Mouse (Mus musculus) heart, embryonic 14.5 days (tissue): ENCODE measurements around the gene Tyro3. TPM values are rescaled to one million over a fixed set of nuclear protein-coding genes. Genes with fewer than 3 reads are reported as not detected.

ENCODE experiments used
- ATAC-seq: fragments of 200-750 bp; cut with Nextera tagmentation; 2 replicates; pipeline ENCODE4 v1.8.0; 2017; ENCODE audit warnings: low read depth, moderate TSS enrichment; ENCODE audit not compliant: insufficient number of reproducible peaks, insufficient read depth, low FRiP score
- H3K27ac ChIP-seq, 2 experiments: fragments of 200-500 bp in 1 of 2; fragments of 300-500 bp in 1 of 2; sonication (generic) in 1 of 2; replicated peaks in 1 of 2; 2 replicates each; pipeline ENCODE4 v1.5.1; 2012 to 2014; ENCODE audit warnings: low read depth in 2 of 2, low read length in 2 of 2, control low read depth in 1 of 2, mild to moderate bottlenecking in 1 of 2, mixed read lengths in 1 of 2; ENCODE audit not compliant: control insufficient read depth in 1 of 2, insufficient read depth in 1 of 2
- H3K27me3 ChIP-seq: fragments of 300-500 bp; sonication (generic); 2 replicates; pipeline ENCODE4 v1.6.1; 2014; ENCODE audit warnings: mild to moderate bottlenecking, low read length, control low read depth; ENCODE audit not compliant: control insufficient read depth, insufficient read depth
- H3K36me3 ChIP-seq: fragments of 300-500 bp; sonication (generic); 2 replicates; pipeline ENCODE4 v1.6.1; 2014; ENCODE audit warnings: mild to moderate bottlenecking, control low read depth, low read length, mixed read lengths; ENCODE audit not compliant: control insufficient read depth, insufficient read depth
- H3K4me1 ChIP-seq, 2 experiments: fragments of 200-500 bp in 1 of 2; fragments of 300-500 bp in 1 of 2; sonication (generic) in 1 of 2; 2 replicates each; pipeline ENCODE4 v1.6.1; 2012 to 2014; ENCODE audit warnings: low read length in 2 of 2, control low read depth in 1 of 2, mixed read lengths in 1 of 2; ENCODE audit not compliant: control insufficient read depth in 2 of 2, insufficient read depth in 2 of 2
- H3K4me2 ChIP-seq: fragments of 300-500 bp; sonication (generic); 2 replicates; pipeline ENCODE4 v1.6.1; 2014; ENCODE audit warnings: mild to moderate bottlenecking, low read length
- H3K4me3 ChIP-seq, 2 experiments: fragments of 200-500 bp in 1 of 2; fragments of 300-500 bp in 1 of 2; sonication (generic) in 1 of 2; 2 replicates each; pipeline ENCODE4 v1.5.1; 2012 to 2014; ENCODE audit warnings: low read length in 2 of 2, mild to moderate bottlenecking in 2 of 2, control low read depth in 1 of 2, low read depth in 1 of 2, moderate library complexity in 1 of 2; ENCODE audit not compliant: control insufficient read depth in 1 of 2, insufficient read depth in 1 of 2
- H3K9ac ChIP-seq: fragments of 300-500 bp; sonication (generic); 2 replicates; pipeline ENCODE4 v1.6.1; 2014; ENCODE audit warnings: mild to moderate bottlenecking, low read length
- H3K9me3 ChIP-seq: fragments of 300-500 bp; sonication (generic); 2 replicates; pipeline ENCODE4 v1.6.1; 2016; ENCODE audit warnings: low read length, control low read depth; ENCODE audit not compliant: control insufficient read depth
- WGBS: fragments of 180-500 bp; shearing (Covaris S2); extraction: QIAGEN DNeasy Blood & Tissue Kit; methylation state at CpG from one replicate; pipeline ENCODE4 v1.1.7; 2014; 5-methylcytosine and 5-hydroxymethylcytosine counted together
- polyA plus RNA-seq: library from polyadenylated mRNA; unstranded; fragments of >200 nt; fragmentation: Nextera tagmentation; extraction: Ambion mirVana; gene quantifications from 2 replicates; pipeline ENCODE4 v1.2.1, GENCODE M21; 2014

Gene Tyro3
- polyA plus RNA-seq, 1 experiment from 2014 or later: 6.6 TPM

DNA sequence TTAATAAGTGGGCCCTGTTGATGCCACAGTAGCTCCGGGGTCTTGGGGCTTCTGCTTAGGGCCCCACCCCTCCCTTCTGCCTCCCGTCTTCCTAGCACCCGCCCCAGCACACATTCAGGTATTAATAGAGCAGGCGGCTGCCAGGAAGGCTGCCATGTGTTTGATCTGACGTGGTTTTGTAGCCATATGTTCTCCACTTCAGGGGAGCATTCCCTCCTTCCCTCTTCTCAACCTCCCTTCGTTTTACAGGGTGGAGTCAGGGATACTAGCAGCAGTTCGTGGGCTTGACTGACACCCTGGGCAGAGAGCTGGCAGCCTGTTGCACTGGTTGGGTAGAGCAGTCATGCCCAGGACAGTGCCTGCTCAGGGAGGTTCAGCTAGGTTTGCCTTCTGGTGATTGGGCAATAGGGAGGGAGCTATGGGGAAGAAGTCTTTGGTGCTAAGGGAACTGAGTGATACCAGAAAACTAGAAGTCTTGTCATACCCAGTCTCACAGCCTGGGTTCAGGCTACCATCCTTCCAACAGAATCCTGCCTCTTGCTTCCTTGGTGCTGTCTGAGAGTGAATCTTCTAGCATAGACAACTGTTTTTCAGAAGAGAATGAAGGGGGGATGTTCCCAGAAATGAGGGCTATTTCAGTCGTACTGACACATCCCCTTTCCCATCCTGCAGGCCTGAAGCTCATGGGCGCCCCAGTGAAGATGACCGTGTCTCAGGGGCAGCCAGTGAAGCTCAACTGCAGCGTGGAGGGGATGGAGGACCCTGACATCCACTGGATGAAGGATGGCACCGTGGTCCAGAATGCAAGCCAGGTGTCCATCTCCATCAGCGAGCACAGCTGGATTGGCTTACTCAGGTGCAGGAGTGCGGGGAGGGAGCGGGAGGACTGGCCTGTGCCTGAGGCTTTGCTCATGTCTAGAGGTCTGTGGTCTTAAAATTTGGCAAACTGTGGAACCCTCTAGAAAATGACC is 3.6 kb downstream of the Tyro3 start:
- Histone ChIP-seq H3K4me3 (peak overlapping the region in 1 of 2 experiments; percentile 68; a peak in 1 of 4 replicates), H3K4me2 (peak overlapping the region; percentile 99), H3K9me3 (no peaks in the 10 kb centered on the region), H3K4me1 (peaks cover 34 to 46% of the 10 kb centered on the region in 2 experiments), H3K9ac (no peak overlapping the region), H3K36me3 (0 out of 2 replicates have a peak, but pooled peaks cover 4% of the 10 kb centered on the region), H3K27me3 (peaks cover 7% of the 10 kb centered on the region), H3K27ac (no peak overlapping the region)
- no peak for ATAC-seq
- WGBS: 56% methylated on average over 15 of the region's 15 CpGs

DNA sequence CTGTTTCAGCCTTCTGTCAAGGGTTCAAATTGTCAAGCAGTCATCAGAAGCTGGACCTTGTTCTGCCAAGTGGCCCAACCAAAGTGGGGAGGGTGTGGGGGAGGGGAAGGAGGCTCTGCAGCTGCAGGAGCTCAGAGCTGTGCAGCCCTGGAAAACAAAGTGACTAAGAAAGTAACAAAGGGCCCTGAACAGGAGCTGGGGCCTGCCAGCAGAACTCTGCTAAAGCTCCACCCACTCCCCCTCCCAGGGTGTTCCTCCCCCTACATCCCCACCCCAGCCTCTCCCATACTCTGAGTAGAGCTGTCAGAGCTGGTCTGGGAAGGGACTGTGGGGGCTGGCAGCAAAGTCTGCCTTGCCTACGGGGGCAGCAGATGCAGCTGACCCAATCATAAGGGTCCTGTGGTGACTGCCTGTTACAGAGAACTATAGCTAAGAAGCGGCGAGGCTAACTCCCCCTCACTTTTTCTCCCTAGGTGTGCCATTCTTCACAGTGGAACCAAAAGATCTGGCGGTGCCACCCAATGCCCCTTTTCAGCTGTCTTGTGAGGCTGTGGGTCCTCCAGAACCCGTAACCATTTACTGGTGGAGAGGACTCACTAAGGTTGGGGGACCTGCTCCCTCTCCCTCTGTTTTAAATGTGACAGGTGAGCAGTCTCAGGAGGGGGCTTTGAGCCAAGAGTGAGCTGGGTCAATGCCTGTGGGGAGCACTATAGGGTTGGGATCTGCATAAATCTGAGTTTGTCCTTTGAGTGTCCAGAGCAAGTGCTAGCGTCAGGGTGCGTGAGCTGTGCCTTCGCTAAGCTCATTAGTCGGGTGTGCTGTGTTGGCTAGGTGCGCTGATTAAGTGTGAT is 5.5 kb downstream of the Tyro3 start:
- 0 out of 2 replicates have a peak overlapping the region, but pooled peaks have one; percentile 1 for H3K9ac ChIP-seq
- 60% methylated on average over 10 of the region's 10 CpGs for WGBS
- 0 out of 2 replicates have a peak, but pooled peaks cover 4% of the 10 kb centered on the region for H3K36me3 ChIP-seq
- no peak overlapping the region for H3K4me2 ChIP-seq
- ATAC-seq: no peak
- no peaks in the 10 kb centered on the region for H3K27me3 ChIP-seq
- H3K4me1 ChIP-seq: peaks cover 32 to 38% of the 10 kb centered on the region in 2 experiments
- H3K9me3 ChIP-seq: no peaks in the 10 kb centered on the region
- no peak overlapping the region for H3K27ac ChIP-seq
- no peak overlapping the region for H3K4me3 ChIP-seq

GRCm38 (mm10) chr2:119803618-119804274 is 6.2 kb downstream of the Tyro3 start:
- 40% methylated on average over 6 of the region's 6 CpGs for WGBS
- H3K9ac ChIP-seq: 0 out of 2 replicates have a peak overlapping the region, but pooled peaks have one; percentile 1

DNA sequence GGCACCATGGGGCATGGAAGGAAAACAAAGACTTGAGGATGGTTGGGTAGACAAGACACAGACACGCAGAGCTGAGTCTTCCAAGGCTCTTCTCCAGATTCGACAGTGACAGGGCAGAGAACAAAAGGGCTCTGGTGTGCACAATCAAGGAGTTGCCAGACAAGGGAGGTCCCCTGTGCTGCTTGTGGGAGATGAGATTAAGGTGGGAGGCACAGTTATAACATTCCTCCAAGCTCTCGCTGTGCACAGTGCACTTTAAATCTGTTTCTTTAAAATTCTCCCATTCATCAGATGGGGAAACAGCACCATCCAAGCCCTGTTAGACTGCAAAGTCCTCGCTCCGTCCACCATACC is 6.7 kb downstream of the Tyro3 start:
- Histone ChIP-seq H3K27me3 (no peaks in the 10 kb centered on the region), H3K4me3 (no peak overlapping the region)

More at GRCm38 (mm10) chr2:119803618-119804274, 6.2 kb downstream of the Tyro3 start:
- no peaks in the 10 kb centered on the region for H3K27me3 ChIP-seq
- ATAC-seq: no peak
- H3K4me3 ChIP-seq: no peak overlapping the region
- no peak overlapping the region for H3K27ac ChIP-seq
- H3K9me3 ChIP-seq: no peaks in the 10 kb centered on the region
- 0 out of 2 replicates have a peak, but pooled peaks cover 4% of the 10 kb centered on the region for H3K36me3 ChIP-seq
- H3K4me1 ChIP-seq: peaks cover 34 to 40% of the 10 kb centered on the region in 2 experiments
- no peak overlapping the region for H3K4me2 ChIP-seq

GRCm38 (mm10) chr2:119804776-119805175 is 7.2 kb downstream of the Tyro3 start:
- Histone ChIP-seq H3K36me3 (0 out of 2 replicates have a peak, but pooled peaks cover 5% of the 10 kb centered on the region), H3K9me3 (no peaks in the 10 kb centered on the region), H3K4me1 (peaks cover 37 to 41% of the 10 kb centered on the region in 2 experiments), H3K9ac (no peak overlapping the region), H3K4me3 (no peak overlapping the region), H3K27me3 (no peaks in the 10 kb centered on the region), H3K4me2 (no peak overlapping the region), H3K27ac (no peak overlapping the region)
- WGBS: 49% methylated on average over 9 of the region's 9 CpGs
- no peak for ATAC-seq

More for the DNA sequence above, 6.7 kb downstream of the Tyro3 start:
- Histone ChIP-seq H3K36me3 (0 out of 2 replicates have a peak, but pooled peaks cover 4% of the 10 kb centered on the region), H3K27ac (no peak overlapping the region), H3K4me1 (peaks cover 37 to 41% of the 10 kb centered on the region in 2 experiments), H3K4me2 (no peak overlapping the region), H3K9ac (no peak overlapping the region), H3K9me3 (no peaks in the 10 kb centered on the region)
- WGBS: 68% methylated on average over 5 of the region's 5 CpGs
- no peak for ATAC-seq

DNA sequence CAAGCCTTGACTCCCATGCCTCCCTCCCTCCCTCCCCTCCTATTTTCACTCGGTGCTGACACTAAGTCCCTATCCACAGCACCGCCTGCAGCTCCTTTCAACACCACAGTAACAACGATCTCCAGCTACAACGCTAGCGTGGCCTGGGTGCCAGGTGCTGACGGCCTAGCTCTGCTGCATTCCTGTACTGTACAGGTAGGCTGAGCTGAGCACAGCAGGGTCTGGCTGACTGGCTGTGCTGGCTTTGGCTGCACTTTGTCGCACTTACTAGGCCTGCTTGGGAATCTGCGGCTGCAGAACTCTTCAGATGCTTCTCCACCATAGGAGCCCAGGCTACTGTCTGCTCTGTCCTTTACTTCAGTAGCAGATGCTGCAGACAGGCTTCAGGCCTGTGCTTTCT is 8.0 kb downstream of the Tyro3 start:
- H3K4me2 ChIP-seq: no peak overlapping the region
- no peaks in the 10 kb centered on the region for H3K27me3 ChIP-seq
- ATAC-seq: no peak
- H3K4me1 ChIP-seq: peaks cover 33 to 36% of the 10 kb centered on the region in 2 experiments
- H3K27ac ChIP-seq: no peak overlapping the region
- no peak overlapping the region for H3K4me3 ChIP-seq
- 48% methylated on average over 8 of the region's 8 CpGs for WGBS
- H3K9ac ChIP-seq: no peak overlapping the region
- H3K36me3 ChIP-seq: 0 out of 2 replicates have a peak, but pooled peaks cover 12% of the 10 kb centered on the region
- H3K9me3 ChIP-seq: no peaks in the 10 kb centered on the region

GRCm38 (mm10) chr2:119808438-119808837 is 10.9 kb downstream of the Tyro3 start:
- H3K4me3 ChIP-seq: no peak overlapping the region
- 0 out of 2 replicates have a peak, but pooled peaks cover 19% of the 10 kb centered on the region for H3K36me3 ChIP-seq
- H3K27me3 ChIP-seq: no peaks in the 10 kb centered on the region
- H3K9me3 ChIP-seq: no peaks in the 10 kb centered on the region
- H3K9ac ChIP-seq: no peak overlapping the region
- no peak for ATAC-seq
- H3K4me2 ChIP-seq: no peak overlapping the region
- H3K4me1 ChIP-seq: peaks cover 22 to 25% of the 10 kb centered on the region in 2 experiments
- 25% methylated on average over 4 of the region's 4 CpGs for whole genome bisulfite sequencing
- no peak overlapping the region for H3K27ac ChIP-seq
